Mouse (Mus musculus) heart, postnatal 14 days (tissue): ENCODE results near the gene Zfp524. TPM values are rescaled to one million over a fixed set of nuclear protein-coding genes. Genes with fewer than 3 reads are reported as not detected.
"Not testable (repeated sequence)": the region's sequence is repeated elsewhere in the genome, so short reads cannot be mapped to it uniquely, and the experiment has no call there.

Experiments
- DNase-seq, 2 experiments: peaks; one replicate each; pipeline ENCODE4 v3.0.0; 2021 to 2022
- intact Hi-C: fragments of 180-260 bp; cut with DNase I; formaldehyde crosslinking; loops from one replicate; pipeline ENCODE4 v1.15.1; 2025
- long read RNA-seq, 2 experiments: library from polyadenylated mRNA; stranded (forward); transcript quantifications; one replicate each; pipeline ENCODE4 v2.0.0; 2021
- total RNA-seq, 2 experiments: library from RNA; stranded (reverse); gene quantifications; 2 replicates each; pipeline ENCODE4 v1.2.3; 2021

Zfp524 gene
- total RNA-seq = 1 to 10 TPM; 8.1 to 8.6 TPM
- long read RNA-seq, experiment 1, transcript Zfp524-201 (2 exons, 1,142 nt) = major isoform, 7 of 8 reads
- long read RNA-seq, experiment 1, partial matches to known transcripts = 0 of 8 reads
- long read RNA-seq, experiment 1, other reads (novel, unspliced or antisense) = 1 of 8 reads
- long read RNA-seq, experiment 2, partial matches to known transcripts = 0 of 3 reads
- long read RNA-seq, experiment 2, other reads (novel, unspliced or antisense) = 0 of 3 reads

GRCm38 (mm10) chr7:5014251-5015117, at the start of gene Zfp524, which contains the start of gene Fiz1:
Zfp524 (plus strand) TSS chr7:5014415.
Fiz1 (minus strand) TSS chr7:5014697.
- peak; percentile 95 to 99 for DNase-seq
- intact Hi-C loops = loop anchor here (2.0 to 5.0 kb wide), 2 partner anchors 33 to 46 kb away; no protein-coding TSS in a partner anchor

- intact Hi-C loops = loop anchor here (1.0 kb wide), 1 partner anchor 22 kb away; no protein-coding TSS in a partner anchor
- no peak for DNase-seq
Measured at GRCm38 (mm10) chr7:4964988-4965387, 49.2 kb upstream of the Zfp524 start.

- intact Hi-C loops = no loop called here
- DNase-seq = no peak
Measured at GRCm38 (mm10) chr7:4971068-4971467, 43.1 kb upstream of the Zfp524 start, which contains the start of gene Sbk3. Sbk3 (minus strand) TSS chr7:4971168.

- intact Hi-C loops = no loop called here
Measured at GRCm38 (mm10) chr7:4971710-4972109, 42.5 kb upstream of the Zfp524 start.

GRCm38 (mm10) chr7:4972321-4973047, 41.7 kb upstream of the Zfp524 start:
- intact Hi-C loops = no loop called here
- peak; percentile 72 to 77 for DNase-seq

More at GRCm38 (mm10) chr7:4971710-4972109, 42.5 kb upstream of the Zfp524 start:
- peak; percentile 36 to 43 for DNase-seq

GRCm38 (mm10) chr7:4975455-4975854, 38.8 kb upstream of the Zfp524 start:
- intact Hi-C loops = no loop called here
- DNase-seq = no peak

- intact Hi-C loops = no loop called here
Measured at GRCm38 (mm10) chr7:4976832-4977231, 37.4 kb upstream of the Zfp524 start.

GRCm38 (mm10) chr7:4988250-4988649, 26.0 kb upstream of the Zfp524 start:
- intact Hi-C loops = no loop called here
- DNase-seq = no peak

More at GRCm38 (mm10) chr7:4976832-4977231, 37.4 kb upstream of the Zfp524 start:
- DNase-seq = no peak

GRCm38 (mm10) chr7:4993347-4993998, 20.7 kb upstream of the Zfp524 start:
- intact Hi-C loops = no loop called here
- no peak for DNase-seq

- DNase-seq = no peak
- intact Hi-C loops = no loop called here
Measured at GRCm38 (mm10) chr7:4993999-4994788, 20.0 kb upstream of the Zfp524 start.

- intact Hi-C loops = loop anchor here (2.0 kb wide), 1 partner anchor 17 kb away; no protein-coding TSS in a partner anchor
- no peak for DNase-seq
Measured at GRCm38 (mm10) chr7:4995268-4996002, 18.8 kb upstream of the Zfp524 start.

GRCm38 (mm10) chr7:4996003-4996895, 18.0 kb upstream of the Zfp524 start, which contains the start of gene Zfp579:
Zfp579 (minus strand) TSS chr7:4996158.
- intact Hi-C loops = loop anchor here (2.0 kb wide), 1 partner anchor 17 kb away; no protein-coding TSS in a partner anchor
- peak; percentile 91 to 97 for DNase-seq

- no peak for DNase-seq
- intact Hi-C loops = loop anchor here (2.0 kb wide), 1 partner anchor 16 kb away; no protein-coding TSS in a partner anchor
Measured at GRCm38 (mm10) chr7:4996934-4997333, 17.3 kb upstream of the Zfp524 start.

- intact Hi-C loops = no loop called here
Measured at GRCm38 (mm10) chr7:4999876-5000275, 14.3 kb upstream of the Zfp524 start.

GRCm38 (mm10) chr7:5002876-5003275, 11.3 kb upstream of the Zfp524 start:
- intact Hi-C loops, DNase-seq: not testable (repeated sequence)

More at GRCm38 (mm10) chr7:4999876-5000275, 14.3 kb upstream of the Zfp524 start:
- DNase-seq = no peak

- intact Hi-C loops = no loop called here
- DNase-seq = no peak
Measured at GRCm38 (mm10) chr7:5008229-5008628, 6.0 kb upstream of the Zfp524 start.
